Mouse (Mus musculus) small intestine, adult 2 months (tissue): ENCODE data around the gene Stx1b.

ENCODE experiments used
- CTCF ChIP-seq: fragments of 200-500 bp; IDR thresholded peaks from 2 replicates; pipeline ENCODE4 v1.5.1; 2012; ENCODE audit warnings: low read depth, mild to moderate bottlenecking, control low read depth, inconsistent platforms, low read length, moderate library complexity, mixed read lengths; ENCODE audit not compliant: insufficient replicate concordance, insufficient read length; ENCODE audit errors: extremely low read depth
- POLR2A ChIP-seq: fragments of 200-500 bp; IDR thresholded peaks from 2 replicates; pipeline ENCODE4 v1.6.1; 2012; ENCODE audit warnings: low read depth, mild to moderate bottlenecking, control low read depth, inconsistent platforms, low read length, moderate library complexity

- no peak for TF ChIP-seq CTCF
- no peak for TF ChIP-seq POLR2A
These were observed 12.1 kb downstream of the Stx1b start for GRCm38 (mm10) chr7:127812292-127812691.
